Mouse (Mus musculus): ENCODE measurements around the gene Sfxn2.

DNA sequence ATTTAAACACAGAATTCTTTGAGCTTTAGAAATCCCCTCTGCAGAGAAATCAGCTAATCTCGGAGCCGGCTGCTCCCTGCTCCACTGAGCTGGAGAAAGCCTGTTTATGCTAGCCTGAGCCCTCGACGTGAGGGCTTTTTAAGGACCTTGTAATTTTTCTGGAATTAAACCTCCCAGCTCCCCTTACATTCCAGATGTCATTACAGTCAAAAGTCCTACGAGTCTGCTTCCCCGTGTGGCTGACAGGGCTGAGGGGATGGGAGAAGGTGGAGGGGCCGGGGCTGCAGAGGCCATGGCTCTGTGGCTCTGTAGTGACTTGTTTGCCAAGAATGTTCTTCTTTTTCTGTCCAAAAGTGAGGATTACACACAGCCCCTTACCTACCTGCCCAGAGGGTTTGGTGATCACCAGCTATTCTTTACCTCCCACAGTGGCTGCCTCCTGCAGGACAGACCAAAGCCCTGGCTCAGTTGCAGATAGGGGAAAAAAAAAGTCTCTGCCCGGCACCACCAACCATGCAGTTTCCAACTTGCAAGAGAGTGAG is 42.6 kb upstream of the Sfxn2 start:
- TF ChIP-seq CTCF (IDR thresholded peaks at IDR 0.05; ENCODE audit: low read depth) = no peak
- no peak for TF ChIP-seq EP300 (IDR thresholded peaks at IDR 0.05; ENCODE audit: low read depth)

Data from heart, postnatal 0 days (tissue).